Mouse (Mus musculus) midbrain, postnatal 0 days (tissue): ENCODE results near the gene Cep295. TPM values are rescaled to one million over a fixed set of nuclear protein-coding genes. Genes with fewer than 3 reads are reported as not detected.
"Not testable (repeated sequence)": the region's sequence is repeated elsewhere in the genome, so short reads cannot be mapped to it uniquely, and the experiment has no call there.

ENCODE experiments used
- ATAC-seq: fragments of 200-750 bp; cut with Nextera tagmentation; 2 replicates; pipeline ENCODE4 v1.8.0; 2017; ENCODE audit warnings: moderate number of reproducible peaks, mild to moderate bottlenecking, moderate TSS enrichment, moderate library complexity; ENCODE audit not compliant: low FRiP score
- DNase-seq: peaks from one replicate; pipeline ENCODE4 v3.0.0-alpha.2; 2015; ENCODE audit warnings: low spot score
- H3K27ac ChIP-seq: fragments of 300-500 bp; sonication (generic); 2 replicates; pipeline ENCODE4 v1.5.1; 2014; ENCODE audit warnings: low read depth, mild to moderate bottlenecking, low read length, mixed read lengths
- H3K27me3 ChIP-seq: fragments of 300-500 bp; sonication (generic); 2 replicates; pipeline ENCODE4 v1.6.1; 2014; ENCODE audit warnings: low read length, control low read depth, mixed read lengths; ENCODE audit not compliant: insufficient read depth
- H3K36me3 ChIP-seq: fragments of 300-500 bp; sonication (generic); 2 replicates; pipeline ENCODE4 v1.6.1; 2014; ENCODE audit warnings: low read length, control low read depth, mixed read lengths; ENCODE audit not compliant: insufficient read depth
- H3K4me1 ChIP-seq: fragments of 300-500 bp; sonication (generic); 2 replicates; pipeline ENCODE4 v1.6.1; 2014; ENCODE audit warnings: mild to moderate bottlenecking, control low read depth, antibody characterized with exemption, low read length, mixed read lengths; ENCODE audit not compliant: insufficient read depth
- H3K4me2 ChIP-seq: fragments of 300-500 bp; sonication (generic); 2 replicates; pipeline ENCODE4 v1.6.1; 2014; ENCODE audit warnings: low read depth, mild to moderate bottlenecking, low read length, mixed read lengths; ENCODE audit not compliant: poor library complexity, severe bottlenecking
- H3K4me3 ChIP-seq: fragments of 300-500 bp; sonication (generic); 2 replicates; pipeline ENCODE4 v1.5.1; 2014; ENCODE audit warnings: low read depth, mild to moderate bottlenecking, low read length, moderate library complexity
- H3K9ac ChIP-seq: fragments of 300-500 bp; sonication (generic); replicated peaks from 2 replicates; pipeline ENCODE4 v1.6.1; 2014; ENCODE audit warnings: mild to moderate bottlenecking, low read length, moderate library complexity, mixed read lengths; ENCODE audit not compliant: poor library complexity, severe bottlenecking
- H3K9me3 ChIP-seq: fragments of 300-500 bp; sonication (generic); 2 replicates; pipeline ENCODE4 v1.6.1; 2016; ENCODE audit warnings: low read length, control low read depth
- CTCF ChIP-seq: IDR thresholded peaks from 2 replicates; pipeline ENCODE4 v1.5.1; 2016; ENCODE audit warnings: antibody characterized with exemption, mild to moderate bottlenecking
- WGBS: fragments of 180-500 bp; shearing (Covaris S2); extraction: QIAGEN DNeasy Blood & Tissue Kit; methylation state at CpG from one replicate; pipeline ENCODE4 v1.1.7; 2014; 5-methylcytosine and 5-hydroxymethylcytosine counted together
- polyA plus RNA-seq: library from polyadenylated mRNA; unstranded; fragments of >200 nt; fragmentation: Nextera tagmentation; extraction: Ambion mirVana; gene quantifications from 2 replicates; pipeline ENCODE4 v1.2.1, GENCODE M21; 2015
- total RNA-seq: library from RNA; depleted of rRNA; stranded (reverse); fragments of >200 nt; gene quantifications from 2 replicates; pipeline ENCODE4 v1.2.3, GENCODE M21; 2014

The Cep295 gene
- total and polyA plus RNA-seq, 2 experiments from 2014 or later = 11.2 to 17.8 TPM

DNA sequence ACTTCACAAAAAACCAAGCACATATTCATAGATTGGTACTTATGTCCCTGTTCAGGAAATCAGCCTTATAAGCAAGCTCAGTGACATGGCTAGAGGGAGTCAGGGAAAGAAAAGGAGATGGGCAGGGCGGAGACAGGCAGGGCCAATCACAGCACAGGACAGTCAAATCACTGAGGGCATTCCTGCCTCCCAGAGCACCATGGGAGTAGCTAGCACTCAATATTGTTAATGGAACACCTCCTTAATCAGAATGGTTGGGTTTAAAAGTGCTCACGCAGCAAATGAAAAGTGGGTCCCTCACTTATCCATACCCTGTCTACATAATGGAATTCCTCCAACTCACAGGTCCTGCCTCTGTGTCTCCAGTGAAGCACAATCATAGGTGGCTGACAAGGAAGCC is 54.7 kb downstream of the Cep295 start:
- Histone ChIP-seq H3K4me2 (no peak overlapping the region), H3K9me3 (no peaks in the 10 kb centered on the region), H3K4me3 (no peak overlapping the region), H3K27ac (no peak overlapping the region), H3K9ac (no peak overlapping the region), H3K27me3 (no peaks in the 10 kb centered on the region), H3K4me1 (peaks cover 12% of the 10 kb centered on the region; the same call in 1 of the 2 replicates), H3K36me3 (no peaks in the 10 kb centered on the region)
- DNase-seq (no peak), ATAC-seq (no peak)
- TF ChIP-seq CTCF = no peak
- 54% methylated on average over 2 of the region's 2 CpGs for WGBS

GRCm38 (mm10) chr9:15302006-15302405 is 55.6 kb downstream of the Cep295 start:
- not testable (repeated sequence) for DNase-seq, H3K4me2 ChIP-seq, H3K27me3 ChIP-seq, H3K36me3 ChIP-seq, H3K4me3 ChIP-seq, H3K4me1 ChIP-seq, ATAC-seq, H3K9ac ChIP-seq, H3K9me3 ChIP-seq, H3K27ac ChIP-seq
- peak; percentile 35 for TF ChIP-seq CTCF
- WGBS = 78% methylated on average over 6 of the region's 6 CpGs

GRCm38 (mm10) chr9:15301399-15301798 is 56.2 kb downstream of the Cep295 start:
- Histone ChIP-seq H3K27me3 (no peaks in the 10 kb centered on the region), H3K4me1 (peaks cover 7% of the 10 kb centered on the region; the same call in 1 of the 2 replicates), H3K4me3 (no peak overlapping the region), H3K4me2 (no peak overlapping the region), H3K36me3 (peaks cover 4% of the 10 kb centered on the region; the same call in 1 of the 2 replicates), H3K27ac (no peak overlapping the region), H3K9me3 (no peaks in the 10 kb centered on the region), H3K9ac (no peak overlapping the region)
- no peak for DNase-seq
- 49% methylated on average over 6 of the region's 6 CpGs for WGBS
- ATAC-seq = no peak
- no peak for TF ChIP-seq CTCF

- WGBS = 90% methylated on average over 5 of the region's 5 CpGs
- H3K9ac ChIP-seq = no peak overlapping the region
- DNase-seq = no peak
- no peaks in the 10 kb centered on the region for H3K27me3 ChIP-seq
- ATAC-seq = no peak
- TF ChIP-seq CTCF = no peak
- H3K27ac ChIP-seq = no peak overlapping the region
- H3K9me3 ChIP-seq = no peaks in the 10 kb centered on the region
- no peak overlapping the region for H3K4me3 ChIP-seq
- H3K4me1 ChIP-seq = peaks cover 6% of the 10 kb centered on the region; the same call in 1 of the 2 replicates
- H3K36me3 ChIP-seq = peaks cover 4% of the 10 kb centered on the region; the same call in 1 of the 2 replicates
- H3K4me2 ChIP-seq = no peak overlapping the region
Measured at GRCm38 (mm10) chr9:15300056-15300455, 57.5 kb downstream of the Cep295 start.

DNA sequence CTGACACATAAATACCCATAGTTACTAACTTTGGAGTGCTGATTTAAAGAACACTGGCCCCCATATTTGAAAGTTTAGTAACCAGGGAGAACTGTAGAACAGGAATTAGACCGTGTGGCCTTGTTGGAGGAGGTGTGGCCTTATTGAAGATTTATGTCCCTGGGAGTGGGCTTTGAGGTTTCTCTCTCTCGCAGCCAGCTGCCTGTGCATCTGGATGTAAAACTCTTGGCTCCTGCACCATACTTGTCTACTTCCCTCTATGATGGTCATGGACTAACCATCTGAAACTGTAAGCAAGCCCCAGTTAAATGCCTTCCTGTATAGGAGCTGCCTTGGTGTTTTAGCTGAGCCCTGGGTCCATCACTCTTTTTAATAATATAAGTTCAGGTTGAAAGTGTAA is 59.1 kb downstream of the Cep295 start:
- Histone ChIP-seq H3K9me3 (no peaks in the 10 kb centered on the region), H3K4me2 (no peak overlapping the region), H3K36me3 (peaks cover 4% of the 10 kb centered on the region; the same call in 1 of the 2 replicates), H3K27ac (no peak overlapping the region), H3K27me3 (no peaks in the 10 kb centered on the region), H3K4me1 (peaks cover 2% of the 10 kb centered on the region; the same call in 1 of the 2 replicates), H3K4me3 (no peak overlapping the region), H3K9ac (no peak overlapping the region)
- ATAC-seq (no peak), DNase-seq (no peak)
- whole genome bisulfite sequencing = 73% methylated on average over 2 of the region's 2 CpGs
- TF ChIP-seq CTCF = no peak

GRCm38 (mm10) chr9:15297112-15297511 is 60.5 kb downstream of the Cep295 start:
- TF ChIP-seq CTCF = no peak
- H3K4me1 ChIP-seq = peaks cover 2% of the 10 kb centered on the region; the same call in 1 of the 2 replicates
- H3K27ac ChIP-seq = no peak overlapping the region
- no peaks in the 10 kb centered on the region for H3K9me3 ChIP-seq
- H3K9ac ChIP-seq = no peak overlapping the region
- H3K4me2 ChIP-seq = no peak overlapping the region
- ATAC-seq = no peak
- H3K4me3 ChIP-seq = no peak overlapping the region
- H3K27me3 ChIP-seq = no peaks in the 10 kb centered on the region
- 91% methylated on average over 7 of the region's 7 CpGs for WGBS
- DNase-seq = no peak
- peaks cover 6% of the 10 kb centered on the region; the same call in 1 of the 2 replicates for H3K36me3 ChIP-seq
